Mouse (Mus musculus): ENCODE results near the gene Adgrf1. TPM values are rescaled to one million over a fixed set of nuclear protein-coding genes. Genes with fewer than 3 reads are reported as not detected.

Adgrf1 gene
- total and polyA plus RNA-seq, 3 experiments, result not detected

DNA sequence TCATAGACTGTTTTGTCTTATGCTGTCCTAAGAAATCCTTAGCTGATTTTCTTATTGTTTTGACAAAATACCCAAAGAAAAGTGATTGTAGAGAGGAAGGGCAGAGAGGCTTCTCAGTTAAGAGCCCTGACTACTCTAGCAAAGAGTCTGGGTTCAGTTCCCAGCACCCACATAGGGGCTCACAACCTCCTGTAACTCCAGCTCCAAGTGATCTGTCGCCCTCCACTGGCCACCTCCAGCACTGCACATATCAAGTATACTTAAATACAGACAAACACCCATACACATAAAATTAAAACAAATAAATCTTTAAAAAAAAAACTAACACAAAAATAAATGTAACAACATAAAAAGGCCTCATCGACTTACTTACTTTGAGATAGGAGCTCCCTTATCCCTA lies 3.5 kb upstream of the Adgrf1 start:
- no peaks in the 10 kb centered on the region for H3K36me3 ChIP-seq (ENCODE audit: control insufficient read depth in 1 of 2, insufficient read depth in 2 of 2, low read length in 2 of 2)
- H3K9ac ChIP-seq (ENCODE audit: control insufficient read depth, low read depth, low read length, poor library complexity, severe bottlenecking), result no peak overlapping the region
- DNase-seq (ENCODE audit: low read depth, low spot score), result no peak
- no peaks in the 10 kb centered on the region for H3K79me2 ChIP-seq (ENCODE audit: control insufficient read depth, insufficient read depth, low read length, poor library complexity)
- H3K9me3 ChIP-seq (replicated peaks; ENCODE audit: insufficient read depth, low read length), result no peaks in the 10 kb centered on the region
- no peaks in the 10 kb centered on the region for H3K27me3 ChIP-seq (ENCODE audit: control insufficient read depth in 1 of 2, insufficient read depth in 2 of 2, low read length in 2 of 2)
- no peaks in the 10 kb centered on the region for H3K4me1 ChIP-seq (ENCODE audit: control insufficient read depth in 1 of 2, insufficient read depth in 2 of 2, low read length in 2 of 2)
- H3K27ac ChIP-seq (ENCODE audit: control insufficient read depth, low read depth, low read length), result no peak overlapping the region
- H3K4me3 ChIP-seq (ENCODE audit: control insufficient read depth in 1 of 2, insufficient read depth in 1 of 2, low read depth in 2 of 2, low read length in 2 of 2), result no peak overlapping the region
- no peak for TF ChIP-seq EP300 (IDR thresholded peaks at IDR 0.05; ENCODE audit: low read depth in 1 of 2, low read length in 2 of 2)
- TF ChIP-seq POLR2AphosphoS5 (IDR thresholded peaks at IDR 0.05; ENCODE audit: borderline replicate concordance, low read depth, low read length), result no peak
- no peak for TF ChIP-seq ETS1 (IDR thresholded peaks at IDR 0.05; ENCODE audit: low read depth, low read length)
- TF ChIP-seq MXI1 (IDR thresholded peaks at IDR 0.05; ENCODE audit: low read depth, low read length), result no peak
- no peak for TF ChIP-seq CHD2 (IDR thresholded peaks at IDR 0.05; ENCODE audit: low read length)
- TF ChIP-seq RCOR1 (IDR thresholded peaks at IDR 0.05; ENCODE audit: low read depth, low read length), result no peak
- no peak for TF ChIP-seq HCFC1 (IDR thresholded peaks at IDR 0.05; ENCODE audit: low read depth, low read length)
- TF ChIP-seq SIN3A (IDR thresholded peaks at IDR 0.05; ENCODE audit: low read length), result no peak
- no peak for TF ChIP-seq TCF12 (IDR thresholded peaks at IDR 0.05; ENCODE audit: low read depth, low read length)
- TF ChIP-seq MYB (IDR thresholded peaks at IDR 0.05; ENCODE audit: low read depth, low read length), result no peak
- TF ChIP-seq MAX (IDR thresholded peaks at IDR 0.05; ENCODE audit: low read length), result no peak
- TF ChIP-seq MAFK (IDR thresholded peaks at IDR 0.05; ENCODE audit: borderline replicate concordance, low read depth, low read length), result no peak
- TF ChIP-seq ZKSCAN1 (IDR thresholded peaks at IDR 0.05; ENCODE audit: low read depth, low read length), result no peak
- no peak for TF ChIP-seq JUND (IDR thresholded peaks at IDR 0.05; ENCODE audit: low read depth, low read length)
- TF ChIP-seq ELF1 (IDR thresholded peaks at IDR 0.05; ENCODE audit: low read depth, low read length), result no peak
- no peak for TF ChIP-seq GABPA (IDR thresholded peaks at IDR 0.05; ENCODE audit: low read depth, low read length)
- TF ChIP-seq POLR2AphosphoS2 (IDR thresholded peaks at IDR 0.05; ENCODE audit: low read length), result no peak

- Histone ChIP-seq H3K79me2 (ENCODE audit: control insufficient read depth, insufficient read depth, low read length, poor library complexity) (no peaks in the 10 kb centered on the region), H3K4me3 (ENCODE audit: control insufficient read depth in 1 of 2, insufficient read depth in 1 of 2, low read depth in 2 of 2, low read length in 2 of 2) (no peak overlapping the region), H3K27me3 (ENCODE audit: control insufficient read depth in 1 of 2, insufficient read depth in 2 of 2, low read length in 2 of 2) (no peaks in the 10 kb centered on the region), H3K9me3 (replicated peaks; ENCODE audit: insufficient read depth, low read length) (no peaks in the 10 kb centered on the region), H3K27ac (ENCODE audit: control insufficient read depth, low read depth, low read length) (no peak overlapping the region), H3K9ac (ENCODE audit: control insufficient read depth, low read depth, low read length, poor library complexity, severe bottlenecking) (no peak overlapping the region), H3K36me3 (ENCODE audit: control insufficient read depth in 1 of 2, insufficient read depth in 2 of 2, low read length in 2 of 2) (no peaks in the 10 kb centered on the region), H3K4me1 (ENCODE audit: control insufficient read depth in 1 of 2, insufficient read depth in 2 of 2, low read length in 2 of 2) (no peaks in the 10 kb centered on the region)
- DNase-seq (ENCODE audit: low read depth, low spot score), result peak; percentile 1
- TF ChIP-seq MXI1 (IDR thresholded peaks at IDR 0.05; ENCODE audit: low read depth, low read length) (no peak), CTCF (IDR thresholded peaks at IDR 0.05 in 2 of 3, conservative IDR thresholded peaks at IDR 0.05 in 1 of 3; ENCODE audit: control insufficient read depth in 1 of 3, insufficient read depth in 1 of 3, low read depth in 2 of 3, low read length in 3 of 3, poor library complexity in 1 of 3, severe bottlenecking in 1 of 3) (peak in 2 of 3 experiments; percentile 4 to 25; a peak in 3 of 6 replicates)
These were observed 2.9 kb upstream of the Adgrf1 start for GRCm38 (mm10) chr17:43267046-43267749.
